Mouse (Mus musculus) cortical plate, adult 2 months (tissue): ENCODE results near the gene Nmrk2.

Experiments
- CTCF ChIP-seq: fragments of 200-500 bp; IDR thresholded peaks from 2 replicates; pipeline ENCODE4 v1.5.1; 2011; ENCODE audit warnings: mild to moderate bottlenecking, control low read depth, low read length; ENCODE audit not compliant: insufficient read depth; ENCODE audit errors: extremely low read depth
- POLR2A ChIP-seq: fragments of 200-500 bp; IDR thresholded peaks from 2 replicates; pipeline ENCODE4 v1.6.1; 2011; ENCODE audit warnings: mild to moderate bottlenecking, low read length, control low read depth; ENCODE audit not compliant: insufficient read depth; ENCODE audit errors: extremely low read depth

DNA sequence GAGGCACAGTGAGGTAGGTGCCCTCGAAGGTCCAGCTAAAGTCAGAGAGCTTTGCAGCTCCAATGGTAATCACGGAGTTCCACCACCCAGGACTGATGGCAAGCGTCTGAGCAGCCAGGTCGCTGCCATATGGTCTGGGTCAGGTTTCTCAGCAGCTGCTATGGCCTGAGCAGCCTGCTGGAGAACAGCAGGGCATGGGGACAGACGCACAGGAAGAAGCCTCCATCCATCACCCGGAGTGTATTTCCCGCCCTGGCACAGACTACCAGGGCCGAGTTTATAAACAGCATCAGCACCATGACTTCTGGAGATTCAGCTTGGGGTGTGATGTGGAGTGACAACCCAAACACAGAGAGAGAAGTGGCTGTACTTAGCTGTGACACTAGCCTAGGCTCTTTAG is 36.7 kb downstream of the Nmrk2 start:
- no peak for TF ChIP-seq POLR2A
- no peak for TF ChIP-seq CTCF
